Mouse (Mus musculus) left cerebral cortex, adult 11 months (tissue): ENCODE results near the gene Zfp865.

Source experiments
- DNase-seq: peaks from one replicate; pipeline ENCODE4 v3.0.0; 2022; ENCODE audit warnings: low spot score

Gene Zfp865

GRCm38 (mm10) chr7:5080815-5081214, 60.6 kb downstream of the Zfp865 start:
- no peak for DNase-seq

GRCm38 (mm10) chr7:5081241-5081640, 61.1 kb downstream of the Zfp865 start:
- no peak for DNase-seq

GRCm38 (mm10) chr7:5081939-5082338, 61.8 kb downstream of the Zfp865 start:
- no peak for DNase-seq

- DNase-seq: no peak
Measured at GRCm38 (mm10) chr7:5083325-5084105, 63.3 kb downstream of the Zfp865 start.

GRCm38 (mm10) chr7:5085512-5085911, 65.3 kb downstream of the Zfp865 start:
- DNase-seq: no peak
